Comparison of ENCODE assay signal across 7 mouse cellular contexts in the genomic region with DNA sequence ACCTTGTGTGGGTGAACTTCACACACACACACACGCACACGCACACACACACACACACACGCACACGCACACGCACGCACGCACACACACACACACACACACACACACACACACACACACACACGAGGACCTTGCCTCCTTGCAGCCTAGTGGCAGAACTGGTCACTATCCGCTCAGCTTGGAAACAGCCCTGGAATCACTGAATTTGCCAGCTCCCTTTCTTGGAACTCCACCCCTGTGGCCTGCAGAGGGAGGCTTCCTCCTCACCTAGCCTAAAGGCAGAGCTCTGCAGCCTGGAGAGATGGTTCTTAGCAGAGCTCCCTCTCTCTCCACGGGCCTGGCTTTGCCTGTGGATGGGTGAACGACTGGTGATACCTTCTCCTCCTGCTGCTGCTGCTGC. TPM values are rescaled to one million over a fixed set of nuclear protein-coding genes. Genes with fewer than 3 reads are reported as not detected.
DNase-seq lines count a peak whose midpoint lies in the region; ATAC-seq lines count a peak whose summit lies in the region.

No protein-coding gene starts in this region.

- H3K9ac ChIP-seq in embryonic facial prominence, embryonic 13.5 days, result no peak overlapping the region
- no peak overlapping the region for H3K9ac ChIP-seq in stomach, embryonic 15.5 days

- 15% methylated on average over 10 of the region's 11 CpGs for WGBS in embryonic facial prominence, embryonic 13.5 days
- WGBS in limb, embryonic 10.5 days, result 20% methylated on average over 11 of the region's 11 CpGs
- 21% methylated on average over 7 of the region's 11 CpGs for WGBS in stomach, embryonic 15.5 days

- peaks cover 21% of the 10 kb centered on the region for H3K4me1 ChIP-seq in embryonic facial prominence, embryonic 13.5 days
- peaks cover 30% of the 10 kb centered on the region for H3K4me1 ChIP-seq in limb, embryonic 10.5 days
- H3K4me1 ChIP-seq in stomach, embryonic 15.5 days, result peaks cover 15% of the 10 kb centered on the region

- H3K27ac ChIP-seq in embryonic facial prominence, embryonic 13.5 days, result no peak overlapping the region
- no peak overlapping the region for H3K27ac ChIP-seq in limb, embryonic 10.5 days
- no peak overlapping the region for H3K27ac ChIP-seq in stomach, embryonic 15.5 days

- no peak for ATAC-seq in embryonic facial prominence, embryonic 13.5 days (ENCODE audit: insufficient number of reproducible peaks, insufficient read depth, low FRiP score, low TSS enrichment, low read depth)
- no peak for ATAC-seq in stomach, embryonic 15.5 days (ENCODE audit: insufficient read depth, low FRiP score, low read depth)
- ATAC-seq in megakaryocyte-erythroid progenitor cell, adult 5-6 weeks (replicated peaks; ENCODE audit: low FRiP score, low TSS enrichment, poor library complexity, severe bottlenecking), result no peak

- peak; percentile 26 for DNase-seq in right cerebral cortex, postnatal 4 days
- DNase-seq in right cerebral cortex, postnatal 25 days, result no peak
- DNase-seq in limb, embryonic 10.5 days (ENCODE audit: low spot score), result peak; percentile 36
- no peak for DNase-seq in left cerebral cortex, adult 11 months (ENCODE audit: low spot score)

- H3K9me3 ChIP-seq in embryonic facial prominence, embryonic 13.5 days, result peaks cover under 1% of the 10 kb centered on the region; the same call in 1 of the 2 replicates
- no peaks in the 10 kb centered on the region for H3K9me3 ChIP-seq in limb, embryonic 10.5 days (replicated peaks)
- H3K9me3 ChIP-seq in stomach, embryonic 15.5 days, result no peaks in the 10 kb centered on the region

- peak overlapping the region; percentile 68 for H3K4me3 ChIP-seq in embryonic facial prominence, embryonic 13.5 days
- peak overlapping the region; percentile 77 for H3K4me3 ChIP-seq in limb, embryonic 10.5 days
- H3K4me3 ChIP-seq in stomach, embryonic 15.5 days (replicated peaks), result no peak overlapping the region; the same call in 1 of the 2 replicates

- H3K36me3 ChIP-seq in embryonic facial prominence, embryonic 13.5 days, result no peaks in the 10 kb centered on the region
- no peaks in the 10 kb centered on the region for H3K36me3 ChIP-seq in limb, embryonic 10.5 days
- H3K36me3 ChIP-seq in stomach, embryonic 15.5 days, result no peaks in the 10 kb centered on the region

- peaks cover 59% of the 10 kb centered on the region for H3K27me3 ChIP-seq in embryonic facial prominence, embryonic 13.5 days
- peaks cover 61% of the 10 kb centered on the region for H3K27me3 ChIP-seq in limb, embryonic 10.5 days (ENCODE audit: low read depth, poor library complexity, severe bottlenecking)
- peaks cover 24% of the 10 kb centered on the region for H3K27me3 ChIP-seq in stomach, embryonic 15.5 days (replicated peaks)

- peak overlapping the region; percentile 99 for H3K4me2 ChIP-seq in embryonic facial prominence, embryonic 13.5 days
- H3K4me2 ChIP-seq in stomach, embryonic 15.5 days, result peak overlapping the region; percentile 100

RNA-seq across cellular contexts. Expression of gene Cdh4, which starts 1.7 kb away (rescaled TPM):
- 4.6 and 5.2 TPM in 2 replicates for polyA plus RNA-seq in embryonic facial prominence, embryonic 13.5 days (2015; fragmentation: Nextera tagmentation; extraction: Ambion mirVana)
- 1.4 and 1.8 TPM in 2 replicates for polyA plus RNA-seq in limb, embryonic 10.5 days (2016; fragmentation: Nextera tagmentation; extraction: Ambion mirVana)
- polyA plus RNA-seq in stomach, embryonic 15.5 days (2015; fragmentation: Nextera tagmentation; extraction: Ambion mirVana), result 3.6 and 3.7 TPM in 2 replicates
- not detected in 2 replicates for total RNA-seq in megakaryocyte-erythroid progenitor cell, adult 5-6 weeks (2014; fragmentation: Nextera tagmentation)
- not detected in 2 replicates for total RNA-seq in megakaryocyte-erythroid progenitor cell, adult 5-6 weeks (2017)

Comparison
In these comparisons a context has a peak if more than half of its experiments do, and no peak if none do; other contexts are left out.
1. DNase-seq: peak in right cerebral cortex, postnatal 4 days (single experiment) and limb, embryonic 10.5 days (single experiment); none in right cerebral cortex, postnatal 25 days (single experiment) and left cerebral cortex, adult 11 months (single experiment).